Mouse (Mus musculus) thymus, adult 2 months (tissue): Measurements from ENCODE around the gene Rph3al. TPM values are rescaled to one million over a fixed set of nuclear protein-coding genes. Genes with fewer than 3 reads are reported as not detected.
A peak's percentile ranks its signal among the peaks of the same experiment; 100 is the strongest.

Experiments
- DNase-seq: peaks from one replicate; pipeline ENCODE4 v3.0.0; 2021
- H3K27ac ChIP-seq: fragments of 200-500 bp; 2 replicates; pipeline ENCODE4 v1.5.1; 2012; ENCODE audit warnings: low read length, control low read depth; ENCODE audit not compliant: control insufficient read depth, insufficient read depth
- H3K27me3 ChIP-seq: fragments of 200-500 bp; 2 replicates; pipeline ENCODE4 v1.6.1; 2012; ENCODE audit warnings: mild to moderate bottlenecking, low read length, moderate library complexity, mixed read lengths; ENCODE audit not compliant: control insufficient read depth, insufficient read depth
- H3K36me3 ChIP-seq: fragments of 200-500 bp; 2 replicates; pipeline ENCODE4 v1.6.1; 2012; ENCODE audit warnings: mild to moderate bottlenecking, low read length, moderate library complexity; ENCODE audit not compliant: control insufficient read depth, insufficient read depth
- H3K4me1 ChIP-seq: fragments of 200-500 bp; replicated peaks from 2 replicates; pipeline ENCODE4 v1.6.1; 2012; ENCODE audit warnings: low read length; ENCODE audit not compliant: control insufficient read depth, insufficient read depth
- H3K4me3 ChIP-seq: fragments of 200-500 bp; 2 replicates; pipeline ENCODE4 v1.5.1; 2012; ENCODE audit warnings: mild to moderate bottlenecking, low read length, control low read depth, moderate library complexity; ENCODE audit not compliant: control insufficient read depth, insufficient read depth
- CTCF ChIP-seq: fragments of 200-500 bp; IDR thresholded peaks from 2 replicates; pipeline ENCODE4 v1.5.1; 2012; ENCODE audit warnings: mild to moderate bottlenecking, control low read depth, low read length, moderate library complexity, borderline replicate concordance; ENCODE audit not compliant: control insufficient read depth, poor library complexity, insufficient read depth; ENCODE audit errors: extremely low read depth
- POLR2A ChIP-seq: fragments of 200-500 bp; IDR thresholded peaks from 2 replicates; pipeline ENCODE4 v1.6.1; 2012; ENCODE audit warnings: mild to moderate bottlenecking, low read length, control low read depth, moderate library complexity; ENCODE audit not compliant: control insufficient read depth, poor library complexity, insufficient read depth; ENCODE audit errors: extremely low read depth
- WGBS: fragments of 180-500 bp; shearing (Covaris S2); methylation state at CpG from one replicate; pipeline ENCODE4 v1.1.7; 2018; 5-methylcytosine and 5-hydroxymethylcytosine counted together
- polyA plus RNA-seq: library from polyadenylated mRNA; depleted of rRNA; stranded (reverse); fragments of >200 nt; gene quantifications from 2 replicates; pipeline ENCODE4 v1.2.3, GENCODE M21; 2012

Gene Rph3al
- polyA plus RNA-seq, 1 experiment, result 7.6 TPM

DNA sequence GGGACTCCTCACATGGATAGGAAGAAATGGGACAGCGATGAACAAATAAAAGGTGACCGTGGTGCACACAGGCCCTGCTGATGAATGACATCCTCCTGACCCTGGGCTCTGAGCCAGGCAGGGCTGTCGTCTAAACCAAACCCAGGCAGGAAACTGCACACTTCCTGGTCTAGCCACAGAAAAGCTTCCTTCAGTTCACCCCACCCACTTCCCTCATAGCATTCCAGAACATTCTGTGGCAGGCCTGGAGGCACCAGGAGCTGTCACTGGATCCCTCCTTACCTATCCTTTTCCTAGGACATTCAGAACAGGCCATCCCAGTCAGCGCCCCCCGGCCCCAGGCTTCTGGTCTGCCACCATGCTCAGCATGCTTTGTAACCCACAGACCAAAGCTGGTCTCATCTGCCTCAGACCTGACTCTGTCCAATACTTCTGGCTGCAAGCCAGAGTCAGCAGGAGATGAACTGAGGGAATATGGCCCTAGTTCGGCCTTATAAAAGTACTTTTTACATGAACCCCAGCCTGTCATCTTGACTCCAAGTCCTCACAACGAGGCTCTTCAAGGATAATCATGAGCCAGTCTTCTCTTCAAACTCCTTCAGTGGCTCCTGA lies 2.3 kb downstream of the Rph3al start:
- WGBS, result 19% methylated on average over 7 of the region's 7 CpGs
- Histone ChIP-seq H3K4me3 (no peak overlapping the region), H3K4me1 (peaks cover 29% of the 10 kb centered on the region), H3K36me3 (no peaks in the 10 kb centered on the region), H3K27ac (no peak overlapping the region), H3K27me3 (no peaks in the 10 kb centered on the region)
- no peak for TF ChIP-seq POLR2A
- TF ChIP-seq CTCF, result no peak
- peak; percentile 51 for DNase-seq

DNA sequence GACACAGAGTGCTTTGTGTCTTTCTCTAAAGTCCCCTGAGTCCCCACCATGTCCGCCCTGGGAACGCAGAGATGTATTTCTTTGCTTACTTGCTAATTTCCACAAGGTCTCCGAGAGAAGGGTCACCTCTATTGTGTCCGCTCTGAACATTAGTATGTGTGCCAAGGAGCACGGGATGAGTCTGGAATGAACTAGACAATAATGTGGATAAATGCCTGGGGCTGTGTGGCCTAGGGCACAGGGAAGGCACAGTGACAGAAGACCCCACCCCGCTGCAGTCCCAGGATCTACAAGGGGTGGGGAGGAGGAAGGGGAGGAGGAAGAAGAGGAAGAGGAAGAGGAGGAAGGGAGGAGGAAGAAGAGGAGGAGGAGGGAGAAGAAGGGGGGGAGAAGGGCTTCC lies 3.8 kb downstream of the Rph3al start:
- TF ChIP-seq CTCF (no peak), POLR2A (no peak)
- Histone ChIP-seq H3K27me3 (no peaks in the 10 kb centered on the region), H3K4me1 (peaks cover 29% of the 10 kb centered on the region), H3K36me3 (no peaks in the 10 kb centered on the region), H3K4me3 (no peak overlapping the region), H3K27ac (no peak overlapping the region)
- WGBS, result 88% methylated on average over 6 of the region's 6 CpGs
- no peak for DNase-seq

DNA sequence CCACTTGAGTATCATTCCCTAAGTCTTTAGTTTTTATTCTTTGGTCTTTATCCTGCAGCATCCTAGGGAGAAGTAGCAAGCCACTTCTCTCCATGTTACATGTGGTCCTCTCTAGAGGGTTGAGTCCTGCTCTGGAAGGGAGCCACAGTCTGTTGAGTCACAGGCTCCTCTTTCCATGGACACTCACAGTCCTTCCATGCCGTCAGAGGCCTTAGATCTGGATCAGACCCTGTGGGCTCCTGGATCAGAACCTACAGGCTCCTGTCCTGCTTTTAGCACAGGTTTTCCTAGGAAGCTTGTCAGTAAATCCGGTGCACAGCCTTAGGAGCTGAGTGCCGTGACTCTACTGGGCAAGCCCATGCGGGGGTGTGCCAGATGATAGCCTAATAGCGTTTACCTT lies 4.9 kb downstream of the Rph3al start:
- Histone ChIP-seq H3K36me3 (no peaks in the 10 kb centered on the region), H3K4me3 (no peak overlapping the region), H3K27ac (no peak overlapping the region), H3K27me3 (no peaks in the 10 kb centered on the region), H3K4me1 (peaks cover 27% of the 10 kb centered on the region)
- TF ChIP-seq CTCF (no peak), POLR2A (no peak)
- 96% methylated on average over 5 of the region's 5 CpGs for WGBS
- DNase-seq, result no peak

DNA sequence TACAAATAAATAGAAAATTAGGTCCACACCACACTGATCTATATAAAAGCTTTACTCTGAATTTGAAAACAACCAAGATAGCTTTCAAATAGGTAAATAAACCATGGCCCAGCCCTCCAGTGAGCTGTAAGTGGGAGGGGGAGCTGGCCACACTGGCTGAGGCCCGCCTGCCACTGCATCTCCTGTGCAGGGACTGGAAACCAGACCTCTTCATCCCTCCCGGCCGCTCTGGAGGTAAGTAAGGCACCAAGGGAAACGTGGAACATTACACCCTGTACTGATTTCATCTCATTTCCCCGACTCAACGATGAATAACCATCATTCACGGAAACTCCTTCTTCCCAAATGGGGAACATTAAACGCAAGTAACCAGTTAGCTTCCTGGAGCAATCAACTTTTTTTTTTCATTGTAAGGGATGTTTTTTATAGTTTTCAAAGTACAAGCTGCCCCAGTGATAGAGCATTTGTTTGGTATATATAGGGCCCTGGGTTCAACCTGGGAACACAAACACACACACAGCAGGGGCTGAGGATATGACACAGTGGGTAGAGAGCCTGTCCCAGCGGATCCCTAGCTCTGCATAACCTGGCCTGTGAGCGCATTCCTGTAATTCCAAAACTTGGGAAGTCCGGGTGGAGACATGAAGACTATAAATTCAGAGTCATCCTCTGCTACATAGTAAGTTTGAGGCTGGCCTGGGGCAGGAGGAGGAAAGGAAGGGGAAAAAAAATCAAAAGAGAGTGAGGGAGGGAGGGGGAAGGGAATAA lies 7.1 kb downstream of the Rph3al start:
- TF ChIP-seq POLR2A (no peak), CTCF (no peak)
- H3K27ac ChIP-seq, result no peak overlapping the region

DNA sequence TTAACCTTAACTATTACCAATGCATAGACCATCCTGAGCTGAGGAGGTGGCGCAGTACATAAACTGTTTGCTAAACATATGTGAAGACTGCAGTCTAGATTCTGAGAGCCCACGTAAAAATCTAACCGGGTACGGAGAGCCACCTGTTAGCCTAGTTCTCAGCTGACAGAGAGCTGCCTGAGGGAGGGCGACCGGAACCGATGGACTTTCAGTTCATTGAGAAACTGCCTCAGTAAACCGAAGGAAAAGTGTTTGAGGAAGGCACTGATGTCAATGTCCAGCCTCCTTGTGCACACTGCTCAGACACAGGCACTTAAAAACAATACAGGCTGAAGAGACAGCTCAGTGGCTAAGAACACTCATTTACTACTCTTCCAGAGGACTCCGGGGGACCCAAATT lies 8.0 kb downstream of the Rph3al start:
- H3K4me1 ChIP-seq, result peaks cover 28% of the 10 kb centered on the region
- TF ChIP-seq CTCF, result no peak
- no peak for TF ChIP-seq POLR2A
- DNase-seq, result no peak
- WGBS, result 90% methylated on average over 9 of the region's 9 CpGs
- no peaks in the 10 kb centered on the region for H3K36me3 ChIP-seq
- H3K27ac ChIP-seq, result no peak overlapping the region
- no peaks in the 10 kb centered on the region for H3K27me3 ChIP-seq
- H3K4me3 ChIP-seq, result no peak overlapping the region

More for the DNA sequence above, 7.1 kb downstream of the Rph3al start:
- H3K36me3 ChIP-seq, result no peaks in the 10 kb centered on the region
- H3K4me1 ChIP-seq, result peaks cover 34% of the 10 kb centered on the region
- DNase-seq, result no peak
- H3K4me3 ChIP-seq, result no peak overlapping the region
- WGBS, result 89% methylated on average over 11 of the region's 11 CpGs
- H3K27me3 ChIP-seq, result no peaks in the 10 kb centered on the region

DNA sequence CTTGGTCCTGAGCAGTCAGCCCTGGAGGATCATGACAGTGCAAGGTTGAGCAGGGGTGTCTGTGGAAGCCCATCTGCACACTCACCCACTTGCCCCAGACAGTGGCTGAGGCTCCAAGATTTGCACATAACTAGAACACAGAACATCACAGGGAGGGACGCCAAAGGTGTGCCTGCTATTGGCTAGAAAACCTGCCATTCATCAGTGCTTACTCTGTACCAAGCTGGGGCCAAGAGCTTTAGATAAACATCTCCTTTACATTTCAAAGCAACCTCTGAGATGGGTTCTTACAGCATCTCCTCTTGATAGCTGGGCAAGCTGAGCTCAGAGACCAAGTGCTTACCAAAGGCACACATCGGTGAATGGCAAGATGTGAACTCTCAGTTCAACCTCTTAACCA lies 10.3 kb downstream of the Rph3al start:
- no peak overlapping the region for H3K27ac ChIP-seq
- no peaks in the 10 kb centered on the region for H3K36me3 ChIP-seq
- 82% methylated on average over 2 of the region's 2 CpGs for whole genome bisulfite sequencing
- peaks cover 20% of the 10 kb centered on the region for H3K4me1 ChIP-seq
- no peaks in the 10 kb centered on the region for H3K27me3 ChIP-seq
- no peak overlapping the region for H3K4me3 ChIP-seq
- DNase-seq, result no peak
- TF ChIP-seq POLR2A (no peak), CTCF (no peak)
